11 mouse cellular contexts compared by ENCODE assay signal in the genomic region with DNA sequence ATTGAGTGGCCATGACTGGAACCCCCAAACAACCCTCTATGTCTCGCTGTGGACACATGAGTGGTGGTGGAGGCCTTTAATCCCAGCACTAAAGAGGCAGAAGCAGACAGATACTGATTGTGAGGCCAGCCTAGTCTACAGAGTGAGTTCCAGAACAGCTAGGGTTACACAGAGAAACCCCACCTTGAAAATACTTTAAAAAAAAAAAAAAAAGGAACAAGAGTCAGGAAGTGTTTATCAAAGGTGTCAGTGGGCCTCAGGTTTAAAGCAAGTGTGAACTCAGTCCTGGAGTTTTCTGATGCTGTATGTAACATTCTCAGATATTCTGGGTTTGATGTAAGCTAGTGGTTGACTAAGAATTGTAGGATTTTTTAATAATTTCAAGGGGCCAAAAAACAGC. TPM values are rescaled to one million over a fixed set of nuclear protein-coding genes. Genes with fewer than 3 reads are reported as not detected.
DNase-seq lines count a peak whose midpoint lies in the region; ATAC-seq and TF ChIP-seq lines count a peak whose summit lies in the region.
"Had no signal": no experiment of that assay in that cellular context is flagged by ENCODE, and none has a peak within 500 bp of the region (broad histone marks: within the 10 kb centered on the region; RNA-seq: fewer than 3 reads in every experiment).

No protein-coding gene starts in this region.

- no peaks in the 10 kb centered on the region for H3K27me3 ChIP-seq in kidney, embryonic 15.5 days
- H3K27me3 ChIP-seq in E14TG2a.4 (ENCODE audit: insufficient read depth, low read length), result no peaks in the 10 kb centered on the region
- no peaks in the 10 kb centered on the region for H3K27me3 ChIP-seq in embryonic facial prominence, embryonic 12.5 days
- H3K27me3 ChIP-seq in liver, embryonic 13.5 days, result 0 out of 2 replicates have a peak, but pooled peaks cover 3% of the 10 kb centered on the region

- no peak overlapping the region; the same call in 1 of the 2 replicates for H3K4me3 ChIP-seq in kidney, embryonic 15.5 days (replicated peaks)
- peak overlapping the region; percentile 88 for H3K4me3 ChIP-seq in E14TG2a.4 (replicated peaks; ENCODE audit: low read length)
- no peak overlapping the region for H3K4me3 ChIP-seq in embryonic facial prominence, embryonic 12.5 days
- H3K4me3 ChIP-seq in liver, embryonic 13.5 days (replicated peaks), result 0 out of 2 replicates have a peak overlapping the region, but pooled peaks have one; percentile 72

- no peak for ATAC-seq in kidney, embryonic 15.5 days (replicated peaks; ENCODE audit: low FRiP score)
- no peak for ATAC-seq in embryonic facial prominence, embryonic 12.5 days (ENCODE audit: insufficient number of reproducible peaks, insufficient read depth, low FRiP score, low TSS enrichment)
- no peak for ATAC-seq in liver, embryonic 13.5 days (ENCODE audit: low read depth)

- peaks cover 24% of the 10 kb centered on the region for H3K36me3 ChIP-seq in kidney, embryonic 15.5 days
- peaks cover 36% of the 10 kb centered on the region for H3K36me3 ChIP-seq in E14TG2a.4 (ENCODE audit: insufficient read depth, low read length)
- peaks cover 16% of the 10 kb centered on the region for H3K36me3 ChIP-seq in embryonic facial prominence, embryonic 12.5 days
- H3K36me3 ChIP-seq in liver, embryonic 13.5 days, result peaks cover 20% of the 10 kb centered on the region

- TF ChIP-seq CTCF in E14TG2a.4 (conservative IDR thresholded peaks at IDR 0.05; ENCODE audit: low read length), result no peak

- H3K4me2 ChIP-seq in kidney, embryonic 15.5 days, result peak overlapping the region; percentile 70; the same call in 1 of the 2 replicates
- H3K4me2 ChIP-seq in embryonic facial prominence, embryonic 12.5 days (replicated peaks), result peak overlapping the region; percentile 62; the same call in 1 of the 2 replicates
- H3K4me2 ChIP-seq in liver, embryonic 13.5 days, result peak overlapping the region; percentile 79

- peaks cover 14% of the 10 kb centered on the region for H3K4me1 ChIP-seq in kidney, embryonic 15.5 days
- H3K4me1 ChIP-seq in E14TG2a.4 (replicated peaks; ENCODE audit: low read depth, low read length), result peaks cover 19% of the 10 kb centered on the region
- peaks cover 10% of the 10 kb centered on the region; the same call in 1 of the 2 replicates for H3K4me1 ChIP-seq in embryonic facial prominence, embryonic 12.5 days
- H3K4me1 ChIP-seq in liver, embryonic 13.5 days (replicated peaks), result peaks cover 24% of the 10 kb centered on the region

- H3K9me3 ChIP-seq in kidney, embryonic 15.5 days (replicated peaks), result peaks cover 15% of the 10 kb centered on the region; the same call in 1 of the 2 replicates
- H3K9me3 ChIP-seq in E14TG2a.4 (ENCODE audit: low read length), result peaks cover 49% of the 10 kb centered on the region
- no peaks in the 10 kb centered on the region for H3K9me3 ChIP-seq in embryonic facial prominence, embryonic 12.5 days
- H3K9me3 ChIP-seq in liver, embryonic 13.5 days (replicated peaks), result no peaks in the 10 kb centered on the region
- H3K9me3 ChIP-seq: G1E had no signal

- no peak for DNase-seq in kidney, adult 8-10 months
- DNase-seq in liver, embryonic 13.5 days, result no peak
- DNase-seq in T-cell, adult 2 months (ENCODE audit: low spot score), result no peak
- no peak for DNase-seq in cerebellum, adult 8-10 months
- no peak for DNase-seq in left cerebral cortex, postnatal 25 days (ENCODE audit: low spot score in 2 of 2)
- DNase-seq: kidney, postnatal 25 days had no signal

- 82% methylated on average over 1 of the region's 1 CpGs for WGBS in kidney, embryonic 15.5 days
- WGBS in embryonic facial prominence, embryonic 12.5 days, result 89% methylated on average over 1 of the region's 1 CpGs
- 83% methylated on average over 1 of the region's 1 CpGs for WGBS in liver, embryonic 13.5 days (ENCODE audit: insufficient replicate concordance)

- H3K9ac ChIP-seq in kidney, embryonic 15.5 days, result 0 out of 2 replicates have a peak overlapping the region, but pooled peaks have one; percentile 75
- H3K9ac ChIP-seq in embryonic facial prominence, embryonic 12.5 days, result no peak overlapping the region
- H3K9ac ChIP-seq in liver, embryonic 13.5 days, result peak overlapping the region; percentile 84; the same call in 1 of the 2 replicates

- H3K27ac ChIP-seq in kidney, embryonic 15.5 days, result 0 out of 2 replicates have a peak overlapping the region, but pooled peaks have one; percentile 30
- H3K27ac ChIP-seq in embryonic facial prominence, embryonic 12.5 days, result no peak overlapping the region
- H3K27ac ChIP-seq in liver, embryonic 13.5 days, result no peak overlapping the region

- intact Hi-C loops in left cerebral cortex, postnatal 25 days (cut with DNase I), result no loop called here

RNA-seq across cellular contexts. Expression of a gene that starts 1.7 kb away (rescaled TPM):
- polyA plus RNA-seq in kidney, embryonic 15.5 days (2015; fragmentation: Nextera tagmentation; extraction: Ambion mirVana), result 26.4 and 26.5 TPM in 2 replicates
- polyA plus RNA-seq in embryonic facial prominence, embryonic 12.5 days (2016; fragmentation: Nextera tagmentation; extraction: Ambion mirVana), result 20.7 and 24.4 TPM in 2 replicates
- 9.0 and 11.9 TPM in 2 replicates for polyA plus RNA-seq in liver, embryonic 13.5 days (2015; fragmentation: Nextera tagmentation; extraction: Ambion mirVana)
- total RNA-seq in left cerebral cortex, postnatal 25 days (2021), result 10 to 100 TPM; 13.5 to 14.2 TPM

RNA-seq across cellular contexts. Expression of a gene that starts 44.1 kb away (rescaled TPM):
- polyA plus RNA-seq in kidney, embryonic 15.5 days (2015; fragmentation: Nextera tagmentation; extraction: Ambion mirVana), result 24.8 and 26.1 TPM in 2 replicates
- 30.5 and 31.9 TPM in 2 replicates for polyA plus RNA-seq in embryonic facial prominence, embryonic 12.5 days (2016; fragmentation: Nextera tagmentation; extraction: Ambion mirVana)
- 8.8 and 10.3 TPM in 2 replicates for polyA plus RNA-seq in liver, embryonic 13.5 days (2015; fragmentation: Nextera tagmentation; extraction: Ambion mirVana)
- total RNA-seq in left cerebral cortex, postnatal 25 days (2021), result 10 to 100 TPM; 30.6 to 31.2 TPM

RNA-seq across cellular contexts. Expression of a gene that starts 44.1 kb away (rescaled TPM):
- polyA plus RNA-seq in kidney, embryonic 15.5 days (2015; fragmentation: Nextera tagmentation; extraction: Ambion mirVana), result 6.8 and 7.3 TPM in 2 replicates
- polyA plus RNA-seq in embryonic facial prominence, embryonic 12.5 days (2016; fragmentation: Nextera tagmentation; extraction: Ambion mirVana), result 10.7 and 11.4 TPM in 2 replicates
- polyA plus RNA-seq in liver, embryonic 13.5 days (2015; fragmentation: Nextera tagmentation; extraction: Ambion mirVana), result 0.81 and 0.82 TPM in 2 replicates
- total RNA-seq in left cerebral cortex, postnatal 25 days (2021), result 10 to 100 TPM; 11.4 to 12.2 TPM

RNA-seq across cellular contexts. Expression of a gene that starts 56.9 kb away (rescaled TPM):
- 0.82 and 1.3 TPM in 2 replicates for polyA plus RNA-seq in kidney, embryonic 15.5 days (2015; fragmentation: Nextera tagmentation; extraction: Ambion mirVana)
- polyA plus RNA-seq in embryonic facial prominence, embryonic 12.5 days (2016; fragmentation: Nextera tagmentation; extraction: Ambion mirVana), result 1.0 and 1.2 TPM in 2 replicates
- polyA plus RNA-seq in liver, embryonic 13.5 days (2015; fragmentation: Nextera tagmentation; extraction: Ambion mirVana), result 1.6 and 1.9 TPM in 2 replicates
- total RNA-seq in left cerebral cortex, postnatal 25 days (2021), result not detected
- total RNA-seq: G1E; left cerebral cortex, postnatal 14 days had no signal

Comparison
In these comparisons a context has a peak if more than half of its experiments do, and no peak if none do; other contexts are left out.
1. H3K4me3 ChIP-seq: peak in E14TG2a.4 (single experiment) and liver, embryonic 13.5 days (single experiment); none in kidney, embryonic 15.5 days (single experiment) and embryonic facial prominence, embryonic 12.5 days (single experiment).
2. Peak in every context shown above with its lines, with median percentiles within 50 percentile points of each other: H3K4me2 ChIP-seq.